Mouse (Mus musculus): Measurements from ENCODE around the gene Cebpzos. TPM values are rescaled to one million over a fixed set of nuclear protein-coding genes. Genes with fewer than 3 reads are reported as not detected.

The Cebpzos gene
- total RNA-seq (2023) = 8.6 TPM

DNA sequence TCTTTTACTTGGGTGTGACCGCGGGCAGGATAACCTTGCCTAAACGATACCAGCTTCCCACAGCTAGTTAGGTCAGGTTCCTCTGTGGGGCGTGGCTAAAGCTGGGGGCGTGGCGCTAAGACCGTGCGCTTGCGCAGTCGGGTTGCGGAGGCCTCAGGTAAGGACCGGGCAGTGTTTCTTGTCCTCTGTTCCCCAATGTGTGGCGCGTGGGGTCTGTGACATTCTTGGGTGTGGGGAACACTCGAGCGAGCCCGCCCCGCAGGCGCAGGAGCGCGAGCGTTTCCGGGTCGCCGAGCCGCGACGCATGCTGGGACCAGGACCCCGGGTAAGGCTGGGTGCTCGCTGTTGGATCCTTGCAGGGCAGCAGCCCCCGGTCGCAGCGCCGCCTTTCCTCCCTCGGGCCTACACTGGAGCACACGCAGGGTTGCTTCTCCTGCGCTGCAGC lies at the start of gene Cebpzos:
Gene Cebpzos (plus strand): TSS at position 132 of the 445 bp plus-strand sequence.

DNA sequence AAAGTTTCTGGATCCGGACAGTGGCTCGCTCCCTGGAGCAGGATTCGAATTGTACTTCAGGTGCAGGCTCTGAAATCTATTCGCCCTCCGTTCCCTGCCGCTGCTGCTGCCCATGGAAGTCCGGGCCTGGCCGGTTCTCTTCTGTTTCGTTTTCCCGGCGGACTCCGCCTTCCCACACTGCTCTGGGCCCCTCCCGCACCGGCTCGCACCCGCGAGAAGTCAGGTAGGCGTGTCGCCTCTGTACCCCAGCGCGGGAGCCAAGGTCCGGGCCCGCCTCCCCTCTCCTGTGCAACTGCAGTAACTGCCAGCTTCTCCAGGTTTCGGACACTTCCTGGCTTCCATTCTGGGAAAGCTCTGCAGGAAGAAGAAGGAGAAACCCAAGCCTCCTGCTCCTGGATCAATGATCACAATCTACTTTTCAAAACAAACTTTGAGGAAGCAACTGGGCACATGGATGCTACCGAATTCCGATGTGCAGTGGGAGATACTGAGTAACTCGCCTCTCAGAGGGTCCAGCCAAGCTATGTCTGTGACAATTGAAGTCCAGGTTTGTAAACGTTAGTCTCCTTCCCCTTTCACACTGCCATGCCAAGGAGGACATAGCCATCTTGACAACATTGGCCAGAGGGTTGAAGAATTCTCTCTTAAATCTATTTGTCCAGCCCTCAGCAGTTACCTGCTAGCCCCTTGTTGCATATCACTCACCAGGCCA lies 33.7 kb upstream of the Cebpzos start, which contains the start of gene Eif2ak2:
Gene Eif2ak2 (minus strand): TSS at position 173 of the 712 bp plus-strand sequence.

DNA sequence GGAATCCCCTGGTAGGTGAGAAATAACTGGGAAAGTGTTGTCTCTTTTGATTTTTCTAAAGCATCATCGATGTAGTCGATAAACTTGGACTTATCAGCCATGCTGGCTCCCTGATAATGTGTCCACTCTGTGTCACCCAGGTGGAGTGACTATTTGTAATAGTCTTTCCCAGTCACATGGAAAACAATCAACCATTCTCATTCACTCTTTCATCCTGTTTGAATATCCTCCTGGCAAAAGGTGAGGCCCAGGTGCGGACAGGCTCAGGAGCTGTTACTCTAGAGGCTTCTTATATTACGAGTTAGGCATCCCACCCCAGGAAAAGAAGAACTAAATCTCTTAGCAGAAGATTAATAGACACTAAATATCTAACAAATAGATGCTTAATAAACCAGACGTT lies 9.4 kb upstream of the Cebpzos start, which contains the start of gene Sult6b1:
Gene Sult6b1 (minus strand): TSS at position 101 of the 400 bp plus-strand sequence.

GRCm38 (mm10) chr17:78936466-78937228 lies 20.3 kb downstream of the Cebpzos start, which contains the start of the genes Cebpz and Ndufaf7:
Gene Cebpz, minus strand, starts transcription at chr17:78937066.
Gene Ndufaf7, plus strand, starts transcription at chr17:78937136.

Other genes with a start within 250 kb of the Cebpzos start
- gene Strn, start 179.3 kb upstream of the Cebpzos start, total RNA-seq (2023) = 28.0 TPM
- gene Heatr5b, start 81.1 kb upstream of the Cebpzos start, total RNA-seq (2023) = 30.7 TPM
- gene Gpatch11, start 80.9 kb upstream of the Cebpzos start, total RNA-seq (2023) = 27.1 TPM
- gene Eif2ak2, start 33.9 kb upstream of the Cebpzos start, total RNA-seq (2023) = 14.1 TPM
- not detected for gene Sult6b1, start 9.5 kb upstream of the Cebpzos start, total RNA-seq (2023)
- 111 TPM for gene Cebpz, start 20.6 kb downstream of the Cebpzos start, total RNA-seq (2023)
- gene Ndufaf7, start 20.6 kb downstream of the Cebpzos start, total RNA-seq (2023) = 13.5 TPM
- 50.5 TPM for gene Prkd3, start 104.3 kb downstream of the Cebpzos start, total RNA-seq (2023)
- gene Qpct, start 135.4 kb downstream of the Cebpzos start, total RNA-seq (2023) = 2.2 TPM

Data from CD4-positive naive resting alpha-beta T cell, adult 76 days (primary cell).